Mouse (Mus musculus): Measurements from ENCODE around the gene Glb1. TPM values are rescaled to one million over a fixed set of nuclear protein-coding genes. Genes with fewer than 3 reads are reported as not detected.

Gene Glb1
- polyA plus RNA-seq, 1 experiment from 2014 or later, result 21.9 TPM

DNA sequence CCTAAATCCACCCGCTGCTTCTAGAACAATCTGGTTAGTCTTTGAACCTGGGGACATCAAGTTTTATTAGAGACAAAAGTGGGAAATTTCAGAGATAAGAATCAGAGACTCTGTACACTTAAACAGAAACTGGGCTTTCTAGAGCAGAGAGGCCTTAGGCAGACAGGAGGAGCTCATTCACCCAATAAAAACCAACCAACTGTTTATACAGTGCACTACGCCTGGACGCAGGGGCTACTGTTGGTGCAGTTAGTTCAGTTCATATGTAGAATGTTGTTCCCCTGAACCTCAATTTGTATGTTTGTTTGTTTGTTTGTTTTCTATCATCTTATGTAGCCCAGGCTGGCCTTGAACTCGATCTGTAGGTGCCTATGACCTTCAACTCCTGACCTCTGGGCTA lies 85.9 kb downstream of the Glb1 start:
- Histone ChIP-seq H3K9ac (replicated peaks) (no peak overlapping the region), H3K4me3 (no peak overlapping the region), H3K4me2 (replicated peaks) (no peak overlapping the region), H3K27me3 (no peaks in the 10 kb centered on the region), H3K9me3 (no peaks in the 10 kb centered on the region), H3K4me1 (no peaks in the 10 kb centered on the region), H3K36me3 (no peaks in the 10 kb centered on the region), H3K27ac (replicated peaks) (no peak overlapping the region)
- no peak for ATAC-seq (replicated peaks)
- WGBS, result 92% methylated on average over 4 of the region's 4 CpGs

DNA sequence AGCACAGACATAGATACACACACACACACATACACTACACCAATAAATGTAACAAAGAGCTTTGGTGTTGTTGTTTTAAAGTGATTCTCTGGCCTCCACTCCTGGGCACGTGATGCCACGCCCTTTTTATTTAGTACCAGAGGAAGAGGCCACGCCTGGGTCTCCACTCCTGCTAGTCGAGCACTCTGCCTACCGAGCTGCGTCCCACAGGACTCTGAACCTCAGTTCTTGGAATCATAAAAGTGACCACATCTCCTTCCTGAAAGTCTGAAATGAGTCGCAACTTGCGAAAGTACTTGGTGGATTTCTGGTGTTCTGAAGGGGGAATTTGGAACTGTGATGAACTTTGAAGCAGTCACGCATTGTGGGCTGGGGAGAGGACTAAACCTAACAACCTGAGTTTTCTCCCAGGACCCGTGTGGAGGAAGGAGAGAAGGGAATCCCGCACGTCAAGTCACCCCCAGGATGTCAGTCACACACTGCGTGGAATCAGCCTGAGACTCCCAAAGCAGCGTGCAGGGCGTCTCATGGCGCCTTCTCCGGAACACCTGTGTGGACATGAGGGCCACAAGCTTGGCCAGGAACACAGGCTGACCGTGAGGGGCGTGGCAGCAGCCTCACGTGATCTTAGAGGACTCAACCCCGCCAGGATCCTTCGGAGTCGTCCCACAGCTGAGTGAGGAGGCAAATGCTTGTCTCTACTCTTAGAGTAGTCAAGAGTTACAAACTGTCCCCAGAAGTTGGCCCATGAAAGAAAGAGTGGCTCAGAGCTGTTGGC lies 86.8 kb downstream of the Glb1 start:
- H3K4me3 ChIP-seq, result no peak overlapping the region
- H3K9me3 ChIP-seq, result no peaks in the 10 kb centered on the region
- no peaks in the 10 kb centered on the region for H3K4me1 ChIP-seq
- H3K4me2 ChIP-seq (replicated peaks), result no peak overlapping the region
- no peak overlapping the region for H3K27ac ChIP-seq (replicated peaks)
- WGBS, result 89% methylated on average over 23 of the region's 23 CpGs
- ATAC-seq (replicated peaks), result no peak
- H3K36me3 ChIP-seq, result no peaks in the 10 kb centered on the region
- no peak overlapping the region for H3K9ac ChIP-seq (replicated peaks)
- no peaks in the 10 kb centered on the region for H3K27me3 ChIP-seq

DNA sequence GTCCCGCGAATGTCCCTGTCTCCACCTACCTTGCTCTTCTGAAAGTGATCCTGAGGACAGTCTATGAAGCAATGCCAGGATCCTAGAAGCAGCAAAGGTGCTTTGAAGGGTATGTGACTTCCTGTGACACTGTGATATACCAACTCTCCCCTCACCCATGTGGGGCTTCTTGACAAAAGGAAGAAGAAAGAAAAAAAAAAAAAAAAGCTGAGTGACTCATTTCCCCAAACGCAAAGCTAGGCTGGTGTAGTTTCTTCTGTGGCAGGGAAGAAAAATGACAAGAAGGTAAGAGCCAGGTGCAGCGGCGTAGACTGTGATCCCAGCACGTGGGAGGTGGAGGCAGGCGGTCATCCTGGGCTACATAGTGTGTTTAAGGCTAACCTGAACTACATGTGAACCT lies 95.6 kb downstream of the Glb1 start:
- H3K4me3 ChIP-seq, result no peak overlapping the region
- no peak for ATAC-seq (replicated peaks)
- H3K9me3 ChIP-seq, result no peaks in the 10 kb centered on the region
- no peaks in the 10 kb centered on the region for H3K27me3 ChIP-seq
- 81% methylated on average over 7 of the region's 7 CpGs for WGBS
- no peak overlapping the region for H3K27ac ChIP-seq (replicated peaks)
- H3K4me1 ChIP-seq, result no peaks in the 10 kb centered on the region
- no peaks in the 10 kb centered on the region for H3K36me3 ChIP-seq
- H3K9ac ChIP-seq (replicated peaks), result no peak overlapping the region
- no peak overlapping the region for H3K4me2 ChIP-seq (replicated peaks)

DNA sequence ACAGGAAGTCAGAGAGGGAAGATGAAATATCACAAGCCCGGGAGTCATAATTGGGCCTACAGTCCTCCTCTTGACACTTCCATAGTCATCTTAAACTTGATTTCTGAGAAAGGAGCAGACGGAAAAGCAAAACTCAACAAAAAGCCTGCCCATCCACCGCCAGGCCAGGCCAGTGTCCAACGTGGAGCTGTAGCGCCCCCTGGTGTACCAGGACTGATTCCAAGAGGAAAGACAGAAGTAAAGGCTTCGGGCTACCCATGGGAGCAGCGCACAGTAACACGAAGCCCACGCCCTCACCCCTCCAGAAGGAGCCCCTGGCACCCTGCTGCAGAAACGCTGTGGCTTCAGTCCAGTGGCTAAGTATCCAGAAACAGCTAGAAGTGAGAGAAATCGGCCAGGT lies 97.3 kb downstream of the Glb1 start:
- no peaks in the 10 kb centered on the region for H3K4me1 ChIP-seq
- H3K9ac ChIP-seq (replicated peaks), result no peak overlapping the region
- no peak overlapping the region for H3K4me2 ChIP-seq (replicated peaks)
- WGBS, result 10% methylated on average over 11 of the region's 11 CpGs
- no peaks in the 10 kb centered on the region for H3K9me3 ChIP-seq
- ATAC-seq (replicated peaks), result no peak
- H3K4me3 ChIP-seq, result no peak overlapping the region
- no peaks in the 10 kb centered on the region for H3K36me3 ChIP-seq
- H3K27me3 ChIP-seq, result no peaks in the 10 kb centered on the region
- no peak overlapping the region for H3K27ac ChIP-seq (replicated peaks)

- no peaks in the 10 kb centered on the region for H3K9me3 ChIP-seq
- no peak overlapping the region for H3K27ac ChIP-seq (replicated peaks)
- WGBS, result 26% methylated on average over 15 of the region's 15 CpGs
- H3K4me1 ChIP-seq, result no peaks in the 10 kb centered on the region
- no peak overlapping the region for H3K9ac ChIP-seq (replicated peaks)
- H3K36me3 ChIP-seq, result no peaks in the 10 kb centered on the region
- H3K4me3 ChIP-seq, result no peak overlapping the region
- no peak overlapping the region for H3K4me2 ChIP-seq (replicated peaks)
- no peaks in the 10 kb centered on the region for H3K27me3 ChIP-seq
- no peak for ATAC-seq (replicated peaks)
Measured at GRCm38 (mm10) chr9:114499783-114500515, 99.1 kb downstream of the Glb1 start.

DNA sequence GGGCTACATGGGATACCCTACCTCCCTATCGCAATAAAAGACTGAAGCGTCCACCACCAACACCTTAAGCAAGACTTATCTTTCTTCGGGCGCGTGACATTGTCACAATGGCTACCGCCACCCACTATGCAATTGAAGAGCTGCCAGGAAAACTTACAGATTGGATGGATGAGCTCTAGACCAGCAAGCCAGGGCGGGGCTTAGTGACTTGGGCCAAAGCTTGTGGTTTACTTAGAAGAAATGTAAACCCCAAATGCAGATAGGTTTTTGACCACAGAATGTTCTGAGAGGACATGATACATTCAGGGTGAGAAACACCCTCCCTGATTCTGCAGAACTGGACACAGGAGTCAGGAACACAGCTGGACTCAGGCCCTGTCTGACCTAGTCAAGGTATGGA lies 100.2 kb downstream of the Glb1 start:
- H3K27me3 ChIP-seq, result no peaks in the 10 kb centered on the region
- ATAC-seq (replicated peaks), result no peak
- no peak overlapping the region for H3K4me3 ChIP-seq
- no peaks in the 10 kb centered on the region for H3K36me3 ChIP-seq
- H3K4me2 ChIP-seq (replicated peaks), result no peak overlapping the region
- no peak overlapping the region for H3K9ac ChIP-seq (replicated peaks)
- H3K9me3 ChIP-seq, result no peaks in the 10 kb centered on the region
- WGBS, result 97% methylated on average over 7 of the region's 7 CpGs
- H3K27ac ChIP-seq (replicated peaks), result no peak overlapping the region
- H3K4me1 ChIP-seq, result no peaks in the 10 kb centered on the region

- 97% methylated on average over 11 of the region's 11 CpGs for WGBS
- H3K27me3 ChIP-seq, result no peaks in the 10 kb centered on the region
- no peak for ATAC-seq (replicated peaks)
Measured at GRCm38 (mm10) chr9:114501913-114502312, 101.0 kb downstream of the Glb1 start.

GRCm38 (mm10) chr9:114502711-114503427 lies 102.0 kb downstream of the Glb1 start:
- H3K9me3 ChIP-seq, result no peaks in the 10 kb centered on the region
- H3K4me1 ChIP-seq, result no peaks in the 10 kb centered on the region
- H3K27me3 ChIP-seq, result no peaks in the 10 kb centered on the region
- ATAC-seq (replicated peaks), result no peak
- no peak overlapping the region for H3K4me3 ChIP-seq
- H3K27ac ChIP-seq (replicated peaks), result no peak overlapping the region
- no peaks in the 10 kb centered on the region for H3K36me3 ChIP-seq
- H3K4me2 ChIP-seq (replicated peaks), result no peak overlapping the region
- no peak overlapping the region for H3K9ac ChIP-seq (replicated peaks)
- WGBS, result 79% methylated on average over 15 of the region's 15 CpGs

More at GRCm38 (mm10) chr9:114501913-114502312, 101.0 kb downstream of the Glb1 start:
- no peak overlapping the region for H3K4me3 ChIP-seq
- H3K36me3 ChIP-seq, result no peaks in the 10 kb centered on the region
- no peak overlapping the region for H3K27ac ChIP-seq (replicated peaks)
- H3K4me1 ChIP-seq, result no peaks in the 10 kb centered on the region
- no peak overlapping the region for H3K4me2 ChIP-seq (replicated peaks)
- H3K9me3 ChIP-seq, result no peaks in the 10 kb centered on the region
- no peak overlapping the region for H3K9ac ChIP-seq (replicated peaks)

DNA sequence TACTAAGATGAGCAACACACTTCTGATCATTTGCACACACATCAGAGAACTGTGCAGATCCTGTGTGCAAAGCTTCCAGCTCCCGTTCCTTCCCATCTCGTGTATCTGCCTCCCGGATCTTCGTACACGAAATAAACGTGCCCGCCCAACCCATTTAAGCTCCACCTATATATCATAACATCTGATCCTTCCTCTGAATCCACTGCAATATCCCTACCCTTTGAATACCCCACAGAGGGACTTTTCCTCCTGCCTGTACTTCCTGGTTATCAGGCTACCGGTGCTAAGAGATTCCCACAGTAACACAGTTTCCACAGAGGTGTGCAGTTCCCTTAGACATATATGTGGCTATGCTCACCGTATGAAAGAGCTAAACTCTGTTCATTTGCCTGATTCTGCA lies 103.9 kb downstream of the Glb1 start, which contains the start of gene Ccr4:
Gene Ccr4 (minus strand): TSS at position 101 of the 400 bp plus-strand sequence.
- 88% methylated on average over 9 of the region's 9 CpGs for WGBS
- H3K9ac ChIP-seq (replicated peaks), result no peak within 1 kb of the TSS
- H3K36me3 ChIP-seq, result no peaks in the 10 kb centered on the region
- no peak within 1 kb of the TSS for H3K4me2 ChIP-seq (replicated peaks)
- no peaks in the 10 kb centered on the region for H3K9me3 ChIP-seq
- no peak for ATAC-seq (replicated peaks)
- H3K27me3 ChIP-seq, result no peaks in the 10 kb centered on the region
- no peaks in the 10 kb centered on the region for H3K4me1 ChIP-seq
- H3K27ac ChIP-seq (replicated peaks), result no peak within 1 kb of the TSS
- H3K4me3 ChIP-seq, result no peak within 1 kb of the TSS

GRCm38 (mm10) chr9:114506564-114506963 lies 105.7 kb downstream of the Glb1 start:
- Histone ChIP-seq H3K27ac (replicated peaks) (no peak overlapping the region), H3K4me1 (no peaks in the 10 kb centered on the region), H3K36me3 (no peaks in the 10 kb centered on the region), H3K4me3 (no peak overlapping the region), H3K4me2 (replicated peaks) (no peak overlapping the region), H3K9me3 (no peaks in the 10 kb centered on the region), H3K27me3 (no peaks in the 10 kb centered on the region), H3K9ac (replicated peaks) (no peak overlapping the region)
- ATAC-seq (replicated peaks), result no peak
- WGBS, result 89% methylated on average over 4 of the region's 4 CpGs

DNA sequence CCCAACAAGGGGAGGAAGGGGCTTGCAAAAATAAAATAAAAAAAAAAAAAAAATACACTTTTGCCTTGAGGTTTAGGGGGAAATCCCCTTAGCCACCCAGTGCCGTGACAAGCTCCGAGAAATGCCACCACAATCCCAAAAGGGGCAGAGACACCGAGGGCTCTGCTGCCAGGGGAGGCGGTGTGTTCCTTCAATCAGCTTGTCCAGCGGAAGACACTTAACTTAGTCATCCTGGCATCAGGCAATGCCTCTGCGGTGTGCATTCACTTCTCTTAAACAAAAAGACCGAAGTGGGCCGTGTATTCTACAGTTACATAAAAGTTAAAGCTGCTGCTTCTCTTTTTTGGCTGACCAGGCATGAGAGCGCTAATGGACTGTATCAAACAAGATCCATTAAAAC lies 106.5 kb downstream of the Glb1 start:
- Histone ChIP-seq H3K4me3 (no peak overlapping the region), H3K9me3 (0 out of 2 replicates have a peak, but pooled peaks cover under 1% of the 10 kb centered on the region), H3K36me3 (no peaks in the 10 kb centered on the region), H3K9ac (replicated peaks) (no peak overlapping the region), H3K4me2 (replicated peaks) (no peak overlapping the region), H3K4me1 (no peaks in the 10 kb centered on the region), H3K27me3 (no peaks in the 10 kb centered on the region), H3K27ac (replicated peaks) (no peak overlapping the region)
- no peak for ATAC-seq (replicated peaks)
- 87% methylated on average over 9 of the region's 9 CpGs for WGBS

GRCm38 (mm10) chr9:114509785-114510184 lies 108.9 kb downstream of the Glb1 start:
- 92% methylated on average over 9 of the region's 9 CpGs for WGBS
- H3K27ac ChIP-seq (replicated peaks), result no peak overlapping the region
- H3K9ac ChIP-seq (replicated peaks), result no peak overlapping the region
- H3K4me2 ChIP-seq (replicated peaks), result no peak overlapping the region
- ATAC-seq (replicated peaks), result no peak
- no peak overlapping the region for H3K4me3 ChIP-seq
- H3K36me3 ChIP-seq, result no peaks in the 10 kb centered on the region
- no peaks in the 10 kb centered on the region for H3K27me3 ChIP-seq
- no peaks in the 10 kb centered on the region for H3K4me1 ChIP-seq
- peaks cover 10% of the 10 kb centered on the region; the same call in 1 of the 2 replicates for H3K9me3 ChIP-seq

Data from forebrain, embryonic 15.5 days (tissue).